Mouse (Mus musculus): Measurements from ENCODE around the gene Hoxc10. TPM values are rescaled to one million over a fixed set of nuclear protein-coding genes. Genes with fewer than 3 reads are reported as not detected.
A peak's percentile ranks its signal among the peaks of the same experiment; 100 is the strongest.

Hoxc10 gene
- polyA plus RNA-seq, 1 experiment from 2014 or later: not detected

DNA sequence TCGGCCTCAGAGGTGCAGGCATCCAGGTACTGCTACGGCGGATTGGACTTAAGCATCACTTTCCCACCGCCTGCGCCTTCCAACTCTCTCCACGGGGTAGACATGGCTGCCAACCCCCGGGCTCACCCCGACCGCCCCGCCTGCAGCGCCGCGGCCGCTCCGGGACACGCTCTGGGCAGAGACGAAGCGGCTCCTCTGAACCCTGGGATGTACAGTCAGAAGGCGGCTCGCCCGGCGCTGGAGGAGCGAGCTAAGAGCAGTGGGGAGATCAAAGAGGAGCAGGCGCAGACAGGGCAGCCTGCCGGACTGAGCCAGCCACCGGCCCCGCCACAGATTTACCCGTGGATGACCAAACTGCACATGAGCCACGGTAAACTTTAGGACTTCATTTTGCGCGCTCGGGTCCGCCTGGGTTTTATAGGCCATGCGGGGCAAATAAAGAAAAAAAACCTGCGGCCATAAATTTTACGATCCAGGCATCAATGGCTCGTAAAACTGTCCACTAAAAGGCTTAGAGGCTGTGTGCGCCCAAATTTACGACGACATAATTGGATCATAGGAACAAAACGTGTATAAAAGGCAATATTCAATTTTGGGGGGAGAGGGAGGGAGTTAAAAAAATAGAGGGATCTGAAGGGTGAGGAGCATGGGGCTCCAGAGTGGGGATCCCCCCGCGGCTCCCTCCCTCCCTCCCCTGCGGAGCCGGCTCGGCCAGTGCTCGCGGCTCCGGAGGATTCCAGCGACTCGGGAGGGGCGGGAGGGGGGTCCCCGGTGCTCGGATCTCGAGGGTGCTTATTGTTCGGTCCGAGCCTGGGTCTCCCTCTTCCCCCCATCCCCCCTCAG lies 47.8 kb downstream of the Hoxc10 start:
- Histone ChIP-seq H3K36me3 (ENCODE audit: control insufficient read depth, insufficient read depth, low read length) (no peaks in the 10 kb centered on the region), H3K27ac (ENCODE audit: low read depth, low read length) (no peak overlapping the region), H3K9me3 (ENCODE audit: control insufficient read depth, low read length) (no peaks in the 10 kb centered on the region), H3K9ac (ENCODE audit: low read length) (no peak overlapping the region), H3K4me2 (ENCODE audit: low read depth, low read length, severe bottlenecking) (no peak overlapping the region), H3K4me1 (replicated peaks; ENCODE audit: control insufficient read depth, insufficient read depth, low read length) (no peaks in the 10 kb centered on the region), H3K4me3 (ENCODE audit: low read depth, low read length) (no peak overlapping the region), H3K27me3 (ENCODE audit: control insufficient read depth, insufficient read depth, low read length) (peaks cover 99% of the 10 kb centered on the region)
- under 1% methylated on average over 57 of the region's 57 CpGs for WGBS
- ATAC-seq (replicated peaks; ENCODE audit: low FRiP score) (peak; percentile 39; the same call in 1 of the 2 replicates), DNase-seq (ENCODE audit: low spot score) (peak; percentile 68)

- DNase-seq (ENCODE audit: low spot score) (peak; percentile 60), ATAC-seq (replicated peaks; ENCODE audit: low FRiP score) (no peak)
- H3K4me1 ChIP-seq (replicated peaks; ENCODE audit: control insufficient read depth, insufficient read depth, low read length): no peaks in the 10 kb centered on the region
- H3K9me3 ChIP-seq (ENCODE audit: control insufficient read depth, low read length): no peaks in the 10 kb centered on the region
- H3K27me3 ChIP-seq (ENCODE audit: control insufficient read depth, insufficient read depth, low read length): peaks cover 99% of the 10 kb centered on the region
- no peak overlapping the region for H3K4me2 ChIP-seq (ENCODE audit: low read depth, low read length, severe bottlenecking)
- no peaks in the 10 kb centered on the region for H3K36me3 ChIP-seq (ENCODE audit: control insufficient read depth, insufficient read depth, low read length)
- H3K4me3 ChIP-seq (ENCODE audit: low read depth, low read length): no peak overlapping the region
- H3K27ac ChIP-seq (ENCODE audit: low read depth, low read length): no peak overlapping the region
- 1% methylated on average over 26 of the region's 28 CpGs for WGBS
- H3K9ac ChIP-seq (ENCODE audit: low read length): no peak overlapping the region
Measured at GRCm38 (mm10) chr15:103015009-103015399, 48.4 kb downstream of the Hoxc10 start.

GRCm38 (mm10) chr15:103015406-103016166 lies 49.0 kb downstream of the Hoxc10 start:
- DNase-seq (ENCODE audit: low spot score): peak; percentile 64
- no peak for ATAC-seq (replicated peaks; ENCODE audit: low FRiP score)
- Histone ChIP-seq H3K4me2 (ENCODE audit: low read depth, low read length, severe bottlenecking) (no peak overlapping the region), H3K27ac (ENCODE audit: low read depth, low read length) (no peak overlapping the region), H3K4me3 (ENCODE audit: low read depth, low read length) (no peak overlapping the region), H3K9me3 (ENCODE audit: control insufficient read depth, low read length) (no peaks in the 10 kb centered on the region), H3K27me3 (ENCODE audit: control insufficient read depth, insufficient read depth, low read length) (peaks cover 99% of the 10 kb centered on the region), H3K9ac (ENCODE audit: low read length) (no peak overlapping the region), H3K4me1 (replicated peaks; ENCODE audit: control insufficient read depth, insufficient read depth, low read length) (no peaks in the 10 kb centered on the region), H3K36me3 (ENCODE audit: control insufficient read depth, insufficient read depth, low read length) (no peaks in the 10 kb centered on the region)
- WGBS: 2% methylated on average over 19 of the region's 19 CpGs

DNA sequence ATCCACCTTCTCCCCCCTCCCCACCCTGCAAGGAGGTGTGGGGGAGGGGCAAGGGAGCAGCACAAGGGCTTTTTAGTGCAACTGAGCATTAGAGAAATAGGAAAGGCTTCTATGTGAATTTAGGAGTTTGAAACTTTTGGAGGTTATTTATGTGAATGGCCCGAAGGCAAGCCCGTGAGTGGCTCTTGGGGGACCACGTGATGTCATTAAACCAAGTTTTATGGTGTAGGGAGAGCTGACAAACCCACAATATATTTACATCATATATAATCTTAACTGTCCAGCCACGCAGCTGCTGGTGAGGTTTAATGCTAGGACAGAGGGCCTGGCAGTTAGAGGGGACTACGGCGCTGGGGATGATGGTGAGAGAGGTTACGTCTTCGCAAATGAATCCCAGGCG lies 52.0 kb downstream of the Hoxc10 start, which contains the start of gene Hoxc4:
Gene Hoxc4, plus strand, starts transcription at position 299 of the 400 bp plus-strand sequence.
- DNase-seq (ENCODE audit: low spot score) (no peak), ATAC-seq (replicated peaks; ENCODE audit: low FRiP score) (no peak)
- H3K4me1 ChIP-seq (replicated peaks; ENCODE audit: control insufficient read depth, insufficient read depth, low read length): no peaks in the 10 kb centered on the region
- no peak within 1 kb of the TSS for H3K27ac ChIP-seq (ENCODE audit: low read depth, low read length)
- H3K4me3 ChIP-seq (ENCODE audit: low read depth, low read length): no peak within 1 kb of the TSS
- no peak within 1 kb of the TSS for H3K4me2 ChIP-seq (ENCODE audit: low read depth, low read length, severe bottlenecking)
- no peaks in the 10 kb centered on the region for H3K36me3 ChIP-seq (ENCODE audit: control insufficient read depth, insufficient read depth, low read length)
- no peaks in the 10 kb centered on the region for H3K9me3 ChIP-seq (ENCODE audit: control insufficient read depth, low read length)
- peaks cover 99% of the 10 kb centered on the region for H3K27me3 ChIP-seq (ENCODE audit: control insufficient read depth, insufficient read depth, low read length)
- WGBS: 3% methylated on average over 9 of the region's 9 CpGs
- H3K9ac ChIP-seq (ENCODE audit: low read length): no peak within 1 kb of the TSS

DNA sequence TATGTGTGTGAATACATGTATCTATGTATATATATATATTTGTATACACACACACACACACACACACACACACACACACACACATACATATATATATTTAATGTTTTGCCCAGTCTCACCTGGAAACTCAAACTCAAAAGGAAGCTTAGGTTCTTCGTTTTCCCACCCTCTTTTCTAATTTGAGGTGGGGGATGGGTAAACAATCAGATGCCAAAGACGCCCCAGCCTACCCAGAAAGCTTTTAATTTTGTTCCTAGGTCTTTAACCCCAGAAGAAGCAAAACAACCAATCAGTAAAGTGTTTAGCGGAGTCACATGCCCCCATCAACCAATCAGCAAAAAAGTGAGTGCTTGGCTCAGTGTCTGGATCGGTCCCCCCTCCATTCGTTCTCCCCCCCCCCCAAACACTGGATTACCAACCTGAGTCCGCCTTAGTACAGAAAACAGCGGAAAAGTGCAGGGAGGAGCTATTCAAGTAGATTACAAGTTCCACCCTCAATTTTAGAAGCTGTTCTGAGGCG lies 54.4 kb downstream of the Hoxc10 start:
- Histone ChIP-seq H3K4me1 (replicated peaks; ENCODE audit: control insufficient read depth, insufficient read depth, low read length) (no peaks in the 10 kb centered on the region), H3K9ac (ENCODE audit: low read length) (no peak overlapping the region), H3K4me2 (ENCODE audit: low read depth, low read length, severe bottlenecking) (no peak overlapping the region), H3K27ac (ENCODE audit: low read depth, low read length) (no peak overlapping the region), H3K27me3 (ENCODE audit: control insufficient read depth, insufficient read depth, low read length) (peaks cover 99% of the 10 kb centered on the region), H3K4me3 (ENCODE audit: low read depth, low read length) (no peak overlapping the region), H3K36me3 (ENCODE audit: control insufficient read depth, insufficient read depth, low read length) (no peaks in the 10 kb centered on the region), H3K9me3 (ENCODE audit: control insufficient read depth, low read length) (no peaks in the 10 kb centered on the region)
- ATAC-seq (replicated peaks; ENCODE audit: low FRiP score) (no peak), DNase-seq (ENCODE audit: low spot score) (no peak)
- WGBS: 1% methylated on average over 8 of the region's 8 CpGs

MicroRNA genes within 50 kb of the gene (microRNA counts, 519-probe panel; counts per million panel counts)
- microRNA mmu-miR-615-3p (31.2 counts per million), microRNA mmu-miR-615-5p (31.2 counts per million)

Small RNA genes lying within 50 kb of the gene (microRNA-seq; reads per million reads assigned to microRNA genes)
- 4.2 reads per million for gene Mir196a-2 (ENCODE audit: insufficient number of aligned reads)
- 12.6 reads per million, percentile 7 among the genes with 10 or more reads in this experiment for gene Mir615 (ENCODE audit: insufficient number of aligned reads)

Other genes with a start within 250 kb of the Hoxc10 start
- gene Calcoco1, start 244.6 kb upstream of the Hoxc10 start, polyA plus RNA-seq (2014; fragmentation: Nextera tagmentation; extraction: Ambion mirVana): 30.4 and 31.1 TPM in 2 replicates
- gene Hoxc13, start 45.7 kb upstream of the Hoxc10 start, polyA plus RNA-seq (2014; fragmentation: Nextera tagmentation; extraction: Ambion mirVana): 0.11 TPM in 1 of 2 replicates, not detected in the other
- not detected in 2 replicates for gene Hoxc12, start 30.0 kb upstream of the Hoxc10 start, polyA plus RNA-seq (2014; fragmentation: Nextera tagmentation; extraction: Ambion mirVana)
- not detected in 2 replicates for gene Hoxc11, start 12.4 kb upstream of the Hoxc10 start, polyA plus RNA-seq (2014; fragmentation: Nextera tagmentation; extraction: Ambion mirVana)
- gene Hoxc5, start 647 bp downstream of the Hoxc10 start, polyA plus RNA-seq (2014; fragmentation: Nextera tagmentation; extraction: Ambion mirVana): not detected in 2 replicates
- not detected in 2 replicates for gene Hoxc9, start 9.6 kb downstream of the Hoxc10 start, polyA plus RNA-seq (2014; fragmentation: Nextera tagmentation; extraction: Ambion mirVana)
- not detected in 2 replicates for gene Hoxc8, start 23.8 kb downstream of the Hoxc10 start, polyA plus RNA-seq (2014; fragmentation: Nextera tagmentation; extraction: Ambion mirVana)
- not detected in 2 replicates for gene Hoxc6, start 31.5 kb downstream of the Hoxc10 start, polyA plus RNA-seq (2014; fragmentation: Nextera tagmentation; extraction: Ambion mirVana)
- gene Hoxc4, start 52.1 kb downstream of the Hoxc10 start, polyA plus RNA-seq (2014; fragmentation: Nextera tagmentation; extraction: Ambion mirVana): not detected in 2 replicates
- gene Smug1, start 200.3 kb downstream of the Hoxc10 start, polyA plus RNA-seq (2014; fragmentation: Nextera tagmentation; extraction: Ambion mirVana): 20.5 and 23.3 TPM in 2 replicates